Mouse (Mus musculus): ENCODE measurements at regions not wholly inside any gene's neighbourhood (a gene's known extent, or its start where the extent isn't known, plus 50 kb on each side); places are given as distances from the start of the nearest gene placed in this dataset.

DNA sequence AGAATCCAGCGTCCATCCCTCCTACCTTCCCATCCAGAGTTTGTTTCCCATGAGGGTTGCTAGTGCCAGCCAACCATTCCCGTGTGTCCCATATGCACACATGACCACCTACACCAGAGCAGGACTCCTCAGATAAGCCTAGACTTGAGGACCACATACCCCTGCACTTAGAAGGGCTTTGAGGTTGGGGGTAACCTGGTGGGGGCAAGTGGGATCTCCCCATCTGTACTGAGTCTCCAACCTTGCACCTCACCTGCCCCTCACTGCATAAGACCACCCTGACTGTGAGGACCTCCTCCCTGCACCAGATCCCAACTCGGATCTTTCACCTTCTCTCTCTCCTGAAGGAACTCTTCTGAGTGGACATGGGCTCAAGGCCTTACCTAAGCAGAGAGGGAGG lies 181.6 kb upstream of the Gm21961 start:
- no peaks in the 10 kb centered on the region for H3K27me3 ChIP-seq (ENCODE audit: insufficient read depth, low read length)
- no peaks in the 10 kb centered on the region for H3K9me3 ChIP-seq (ENCODE audit: low read length)
- 0 out of 2 replicates have a peak, but pooled peaks have one; percentile 54 for ATAC-seq (ENCODE audit: low FRiP score)
- H3K4me2 ChIP-seq (ENCODE audit: low read depth, low read length, poor library complexity, severe bottlenecking): no peak overlapping the region
- WGBS: 93% methylated on average over 3 of the region's 3 CpGs
- no peak overlapping the region for H3K4me3 ChIP-seq (ENCODE audit: low read depth, low read length)
- TF ChIP-seq CTCF (IDR thresholded peaks at IDR 0.05): no peak
- H3K4me1 ChIP-seq (ENCODE audit: insufficient read depth, low read length): no peaks in the 10 kb centered on the region
- no peaks in the 10 kb centered on the region for H3K36me3 ChIP-seq (ENCODE audit: insufficient read depth, low read length)
- no peak for DNase-seq (ENCODE audit: low spot score)
- H3K9ac ChIP-seq (replicated peaks; ENCODE audit: low read length, poor library complexity, severe bottlenecking): no peak overlapping the region
- H3K27ac ChIP-seq (ENCODE audit: low read depth, low read length): no peak overlapping the region

DNA sequence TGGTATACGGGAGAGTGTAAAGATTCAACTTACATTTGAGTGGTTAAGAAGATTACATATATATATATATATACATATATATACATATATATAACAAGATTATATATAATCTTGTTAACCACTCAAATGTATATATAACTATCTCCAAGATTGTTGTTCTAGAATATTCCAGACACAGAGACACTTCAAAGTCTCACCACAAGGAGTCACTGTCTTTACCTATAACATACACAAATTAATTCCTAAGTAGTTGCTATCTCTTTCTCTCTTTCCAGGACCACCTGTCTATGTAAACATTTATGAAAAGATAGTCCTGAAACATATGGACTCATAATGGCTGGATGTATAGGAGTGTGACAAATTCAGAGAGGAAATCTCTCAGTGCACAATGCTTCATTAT lies 178.9 kb upstream of the Gm21961 start:
- no peaks in the 10 kb centered on the region for H3K36me3 ChIP-seq (ENCODE audit: insufficient read depth, low read length)
- H3K9ac ChIP-seq (replicated peaks; ENCODE audit: low read length, poor library complexity, severe bottlenecking): no peak overlapping the region
- TF ChIP-seq CTCF (IDR thresholded peaks at IDR 0.05): peak; percentile 43
- H3K27me3 ChIP-seq (ENCODE audit: insufficient read depth, low read length): no peaks in the 10 kb centered on the region
- no peak overlapping the region for H3K4me3 ChIP-seq (ENCODE audit: low read depth, low read length)
- no peak overlapping the region for H3K4me2 ChIP-seq (ENCODE audit: low read depth, low read length, poor library complexity, severe bottlenecking)
- H3K4me1 ChIP-seq (ENCODE audit: insufficient read depth, low read length): no peaks in the 10 kb centered on the region
- no peaks in the 10 kb centered on the region for H3K9me3 ChIP-seq (ENCODE audit: low read length)
- no peak overlapping the region for H3K27ac ChIP-seq (ENCODE audit: low read depth, low read length)
- ATAC-seq (ENCODE audit: low FRiP score) (no peak), DNase-seq (ENCODE audit: low spot score) (no peak)
- WGBS: 96% methylated on average over 1 of the region's 1 CpGs

Data from midbrain, postnatal 0 days (tissue).